Mouse (Mus musculus) heart, adult 18-20 months (tissue): ENCODE data around the gene Dcp1a. TPM values are rescaled to one million over a fixed set of nuclear protein-coding genes. Genes with fewer than 3 reads are reported as not detected.
A peak's percentile ranks its signal among the peaks of the same experiment; 100 is the strongest.
"Not testable (repeated sequence)": the region's sequence is repeated elsewhere in the genome, so short reads cannot be mapped to it uniquely, and the experiment has no call there.

Experiments used
- DNase-seq, 2 experiments: peaks; one replicate each; pipeline ENCODE4 v3.0.0; 2021 to 2022; ENCODE audit warnings: mixed read lengths in 1 of 2
- total RNA-seq, 2 experiments: library from RNA; stranded (reverse); gene quantifications; 2 replicates each; pipeline ENCODE4 v1.2.3; 2021

Dcp1a gene
- total RNA-seq, 2 experiments from 2014 or later = 8.9 to 11.6 TPM

DNA sequence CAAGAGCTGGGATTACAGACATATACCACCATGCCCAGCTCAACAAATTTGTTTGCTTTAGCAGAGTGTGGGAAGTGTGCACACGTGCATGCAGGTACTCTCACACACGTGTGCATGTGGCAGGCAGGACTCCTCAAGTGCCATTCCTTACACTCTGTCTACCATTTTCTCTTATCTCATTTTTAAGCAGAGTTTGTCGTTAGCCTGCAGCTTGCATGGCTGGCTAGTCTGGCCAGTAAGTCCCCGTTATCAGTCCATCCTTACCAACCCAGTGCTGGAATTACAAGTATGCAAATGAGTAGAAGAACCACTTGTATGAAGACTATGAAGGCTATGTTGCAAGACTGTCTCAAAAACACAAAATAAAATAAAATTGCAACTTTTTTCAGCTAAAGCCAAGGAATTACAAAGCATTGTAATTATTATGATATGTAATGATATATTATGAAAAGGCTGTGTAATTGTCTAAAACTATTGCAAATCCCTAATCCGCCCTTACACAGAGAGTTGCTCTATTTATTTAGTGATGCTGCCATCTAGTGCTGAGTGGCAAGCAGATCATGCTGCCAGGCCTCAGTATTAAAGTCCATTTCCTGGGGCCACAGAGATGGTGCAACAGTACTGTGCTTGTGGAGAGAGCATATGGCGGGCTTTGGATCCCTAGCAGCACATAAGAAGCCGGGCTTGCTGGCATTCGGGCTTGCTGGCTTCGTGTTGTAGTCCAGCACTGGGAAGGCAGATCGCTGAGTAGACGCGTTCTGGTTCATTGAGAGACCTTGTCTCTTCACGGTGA lies 36.8 kb downstream of the Dcp1a start:
- DNase-seq = peak in 1 of 2 experiments; percentile 15

DNA sequence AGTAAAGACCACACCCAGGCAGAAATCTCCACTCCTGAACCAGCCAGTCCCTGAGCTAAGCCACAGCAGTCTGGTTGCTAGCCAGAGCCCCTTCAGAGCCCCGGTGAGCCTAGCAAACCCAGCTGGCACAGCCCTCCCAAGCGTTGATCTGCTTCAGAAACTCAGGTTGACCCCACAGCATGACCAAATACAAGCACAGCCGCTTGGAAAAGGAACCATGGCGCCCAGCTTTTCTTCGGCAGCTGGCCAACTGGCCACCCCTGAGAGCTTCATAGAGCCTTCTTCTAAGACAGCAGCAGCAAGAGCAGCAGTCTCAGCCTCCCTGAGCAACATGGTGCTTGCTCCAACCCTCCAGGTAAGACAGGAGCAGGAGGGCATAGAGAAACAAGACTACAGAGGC lies 40.0 kb downstream of the Dcp1a start:
- no peak for DNase-seq

DNA sequence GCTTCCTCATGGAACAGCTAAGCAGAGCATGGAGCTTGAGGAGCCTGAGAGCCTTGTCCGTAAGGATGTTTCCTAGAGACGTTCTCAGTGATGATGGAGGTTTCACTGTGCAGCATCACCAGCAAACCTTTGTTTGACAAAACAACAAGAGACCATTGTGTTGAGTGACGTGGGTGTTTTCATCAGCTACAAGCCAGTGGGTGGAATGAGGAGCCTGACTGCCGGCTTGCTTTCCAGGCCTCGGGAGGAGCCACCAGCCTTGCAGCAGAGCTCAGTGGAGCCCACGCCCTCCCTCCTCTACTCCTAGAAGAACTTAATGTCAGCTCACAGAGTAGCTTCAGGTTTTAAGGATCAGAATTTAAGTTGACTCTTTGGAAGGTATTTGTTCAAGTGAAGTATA lies 44.0 kb downstream of the Dcp1a start:
- DNase-seq = no peak

DNA sequence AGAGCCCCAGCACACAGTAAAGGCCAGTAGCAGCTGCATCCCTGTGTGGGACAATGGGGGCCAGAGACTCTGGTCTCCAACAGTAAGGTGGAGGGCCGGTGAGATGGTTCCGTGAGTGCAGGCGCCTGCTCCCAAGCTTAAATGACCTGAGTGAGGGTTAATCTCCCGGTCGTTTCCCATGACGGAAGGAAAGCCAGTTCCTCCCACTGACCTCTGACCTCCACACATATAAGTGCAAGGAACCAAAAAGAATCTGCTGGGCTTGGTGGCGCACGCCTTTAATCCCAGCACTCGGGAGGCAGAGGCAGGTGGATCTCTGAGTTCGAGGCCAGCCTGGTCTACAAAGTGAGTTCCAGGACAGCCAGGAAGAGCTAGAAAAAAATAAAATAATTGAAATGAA lies 49.1 kb downstream of the Dcp1a start:
- DNase-seq = no peak

DNA sequence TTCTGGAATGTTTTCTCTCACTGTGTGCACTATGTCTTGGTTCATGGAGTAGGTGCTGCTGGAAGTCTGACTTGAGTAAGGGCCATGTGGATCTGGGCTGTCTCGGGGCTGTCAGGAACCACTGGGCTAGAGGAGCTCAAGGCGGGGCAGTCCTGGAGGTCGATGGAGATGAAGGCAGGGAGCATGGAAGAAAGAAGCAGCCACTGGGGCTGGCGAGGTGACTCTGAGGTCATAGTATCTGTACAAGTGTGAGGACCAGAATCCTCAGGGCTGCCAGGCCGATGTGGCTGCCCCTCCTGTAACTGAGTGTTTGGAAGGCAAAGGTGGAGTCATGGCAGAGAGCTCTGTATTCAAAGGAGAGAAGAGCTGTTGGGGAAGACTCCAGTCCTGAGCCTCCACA lies 49.6 kb downstream of the Dcp1a start:
- DNase-seq = no peak

DNA sequence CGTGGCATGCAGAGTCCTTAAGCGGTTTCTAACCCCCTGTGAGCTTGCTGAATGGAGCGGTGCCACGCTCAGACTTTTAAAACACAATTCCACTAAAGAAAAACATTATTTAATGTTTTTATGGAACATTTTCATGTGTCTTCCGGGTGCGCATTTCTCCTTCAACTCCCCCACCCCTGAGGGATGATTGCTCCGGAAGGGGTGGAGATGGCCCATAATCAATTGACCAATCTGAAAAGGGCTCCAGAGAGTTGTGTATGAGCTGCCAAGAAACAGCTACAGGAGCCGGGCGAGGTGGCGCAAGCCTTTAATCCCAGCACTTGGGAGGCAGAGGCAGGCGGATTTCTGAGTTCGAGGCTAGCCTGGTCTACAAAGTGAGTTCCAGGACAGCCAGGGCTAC lies 50.1 kb downstream of the Dcp1a start:
- no peak for DNase-seq

DNA sequence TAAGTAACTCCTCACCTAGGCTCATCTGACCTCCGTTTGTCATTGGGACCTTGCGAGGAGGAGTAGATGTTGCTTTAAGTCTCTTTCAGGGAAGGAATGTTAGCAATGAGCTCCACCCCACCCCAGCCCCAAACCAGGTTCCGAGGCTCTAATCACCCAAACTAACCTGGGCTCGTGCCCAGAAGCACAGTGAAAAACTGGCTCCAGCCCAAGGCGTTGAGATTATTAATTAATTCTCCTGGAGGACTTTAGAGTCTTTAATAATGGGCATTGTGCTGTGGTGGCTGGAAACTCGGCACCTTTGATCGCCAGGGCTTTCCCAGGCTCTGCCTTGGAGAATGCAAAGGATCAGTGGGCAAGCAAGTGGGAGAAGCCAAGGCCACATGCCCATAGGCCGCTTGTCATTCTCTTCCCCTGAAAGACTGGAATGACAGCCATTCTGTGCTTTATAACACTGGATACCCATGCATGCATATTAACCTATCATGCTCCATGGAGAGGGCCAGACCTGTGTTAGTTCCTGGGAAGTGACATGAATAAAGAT lies 51.5 kb downstream of the Dcp1a start:
- DNase-seq = peak in 1 of 2 experiments; percentile 15

DNA sequence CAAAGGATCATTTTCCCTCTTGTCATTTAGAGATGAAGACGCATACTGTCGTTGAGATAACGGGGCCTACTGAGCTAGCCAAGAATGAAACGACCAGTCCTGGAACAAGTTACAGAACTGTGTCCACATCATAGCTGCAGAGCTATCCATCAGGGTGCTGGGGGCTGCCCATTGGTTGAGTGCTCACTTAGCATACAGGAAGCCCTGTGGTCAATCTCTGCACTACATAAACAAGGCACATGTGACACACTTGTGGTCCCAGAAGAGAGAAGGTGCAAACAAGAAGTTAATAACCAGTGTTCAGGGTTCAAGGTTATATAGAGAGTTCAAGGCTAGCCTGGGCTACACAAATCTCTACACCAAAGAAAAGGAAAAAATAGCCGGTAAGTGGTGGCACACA lies 52.1 kb downstream of the Dcp1a start:
- no peak for DNase-seq

DNA sequence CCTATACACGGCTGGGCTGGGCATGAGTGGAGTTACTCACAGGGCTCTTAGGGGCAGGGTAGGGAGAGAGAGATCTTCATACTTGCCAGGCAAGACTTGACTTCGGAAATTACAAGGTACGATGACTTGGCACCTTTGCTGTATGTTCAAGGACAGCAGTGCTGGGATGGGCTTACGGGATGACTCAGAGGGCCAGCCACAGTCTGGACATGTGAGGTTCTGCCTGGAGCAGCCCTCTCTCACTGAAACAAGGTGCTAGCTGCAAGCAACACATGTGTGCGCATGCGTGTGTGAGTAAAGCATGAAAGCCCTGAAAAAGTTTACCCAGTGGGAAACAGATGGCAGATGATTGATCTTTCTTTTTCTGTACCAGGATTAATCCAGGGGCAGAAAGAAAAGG lies 52.6 kb downstream of the Dcp1a start:
- no peak for DNase-seq

DNA sequence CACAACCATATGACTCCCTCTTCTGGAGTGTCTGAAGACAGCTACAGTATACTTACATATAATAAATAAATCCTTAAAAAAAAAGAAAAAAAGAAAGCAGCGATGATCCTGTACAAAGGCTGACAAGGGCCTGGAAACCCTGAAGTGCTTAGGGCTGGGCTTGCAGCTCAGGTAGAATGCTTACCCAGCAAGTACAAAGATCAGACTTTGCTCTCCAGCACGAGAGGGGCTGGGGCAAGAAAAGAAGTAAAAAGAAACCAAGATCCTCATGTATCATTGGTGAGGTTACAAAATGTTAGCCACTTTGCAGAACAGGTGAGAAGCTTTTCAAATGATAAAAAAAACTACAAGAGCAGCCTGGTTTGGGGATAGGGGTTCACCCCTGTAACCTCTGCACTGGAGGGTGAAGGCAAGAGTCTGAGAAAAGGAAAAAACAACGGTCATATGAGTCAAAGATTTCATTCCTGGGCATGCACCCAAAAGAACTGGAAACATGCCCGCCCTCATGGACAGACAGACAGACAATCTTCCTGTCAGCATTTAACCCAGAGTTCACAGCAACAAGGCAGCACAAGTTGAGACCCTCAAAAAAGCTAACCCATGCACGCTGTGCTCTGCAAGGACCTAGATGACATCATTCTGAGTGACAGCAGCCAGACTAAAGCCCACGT lies 54.6 kb downstream of the Dcp1a start:
- no peak for DNase-seq

DNA sequence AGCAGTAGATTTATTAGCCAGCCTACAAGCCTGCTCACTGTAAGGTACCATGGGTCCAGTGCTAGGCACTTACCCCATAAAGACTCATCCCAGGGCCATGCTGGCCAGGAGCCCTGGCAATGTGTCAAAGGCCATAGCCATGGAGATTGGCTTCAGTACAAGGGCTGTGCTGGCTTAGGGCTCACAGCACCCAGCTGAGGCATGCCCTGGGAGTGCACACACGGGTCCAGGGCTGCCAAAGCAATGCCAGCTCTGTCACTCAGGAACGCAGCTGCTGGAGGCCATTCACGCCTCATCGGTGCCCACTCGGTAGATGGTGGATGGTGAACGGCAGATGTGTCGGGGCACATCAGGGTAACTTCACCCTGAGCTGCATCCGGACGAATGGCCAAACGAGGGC lies 62.2 kb downstream of the Dcp1a start:
- peak; percentile 81 to 87 for DNase-seq

DNA sequence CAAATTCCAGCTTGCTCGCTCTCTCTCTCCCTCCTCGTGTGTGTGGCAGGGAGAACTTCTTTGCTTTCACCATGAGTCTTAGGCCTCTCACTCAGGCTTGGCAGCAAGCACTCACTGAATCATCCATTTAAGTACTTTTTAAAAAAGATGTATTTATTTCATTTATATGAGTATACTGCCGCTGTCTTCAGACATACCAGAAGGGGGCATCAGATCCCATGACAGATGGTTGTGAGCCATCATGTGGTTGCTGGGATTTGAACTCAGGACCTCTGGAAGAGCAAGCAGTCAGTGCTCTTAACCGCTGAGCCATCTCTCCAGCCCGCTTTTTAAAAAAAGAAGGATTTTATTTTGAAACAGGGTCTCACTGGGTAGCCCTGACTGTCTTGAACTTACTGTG lies 64.0 kb downstream of the Dcp1a start:
- not testable (repeated sequence) for DNase-seq

DNA sequence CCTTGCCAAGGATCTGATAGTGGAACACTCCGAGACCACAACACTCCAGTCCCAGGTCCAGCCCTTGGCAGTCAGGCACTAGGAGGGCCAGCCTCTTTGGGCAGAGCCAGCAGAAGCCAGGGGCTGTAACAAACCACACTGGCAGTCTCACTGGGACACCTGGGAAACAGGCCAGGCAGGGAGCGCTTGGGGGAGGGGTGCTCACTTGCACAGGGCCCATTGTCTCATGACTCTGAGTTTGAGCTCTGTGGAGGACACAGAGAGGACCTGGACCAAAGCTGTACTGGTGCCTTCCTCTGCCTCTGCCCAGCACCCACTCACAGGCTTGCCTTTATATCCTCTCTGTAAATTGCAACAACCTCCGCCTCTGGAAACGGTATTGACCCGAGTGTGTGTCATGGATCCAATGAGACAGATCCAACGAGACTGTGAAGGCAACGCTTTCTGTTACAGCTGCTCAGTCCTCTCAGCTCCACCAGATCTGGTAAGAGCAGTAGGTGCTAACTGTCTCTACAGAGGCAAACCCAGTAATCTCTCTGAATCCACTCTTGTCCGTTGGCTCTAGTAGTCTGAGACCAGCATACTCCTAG lies 68.9 kb downstream of the Dcp1a start, which contains the start of gene Tkt:
Gene Tkt, plus strand, starts transcription at position 229 of the 590 bp plus-strand sequence.
- peak; percentile 88 to 90 for DNase-seq

DNA sequence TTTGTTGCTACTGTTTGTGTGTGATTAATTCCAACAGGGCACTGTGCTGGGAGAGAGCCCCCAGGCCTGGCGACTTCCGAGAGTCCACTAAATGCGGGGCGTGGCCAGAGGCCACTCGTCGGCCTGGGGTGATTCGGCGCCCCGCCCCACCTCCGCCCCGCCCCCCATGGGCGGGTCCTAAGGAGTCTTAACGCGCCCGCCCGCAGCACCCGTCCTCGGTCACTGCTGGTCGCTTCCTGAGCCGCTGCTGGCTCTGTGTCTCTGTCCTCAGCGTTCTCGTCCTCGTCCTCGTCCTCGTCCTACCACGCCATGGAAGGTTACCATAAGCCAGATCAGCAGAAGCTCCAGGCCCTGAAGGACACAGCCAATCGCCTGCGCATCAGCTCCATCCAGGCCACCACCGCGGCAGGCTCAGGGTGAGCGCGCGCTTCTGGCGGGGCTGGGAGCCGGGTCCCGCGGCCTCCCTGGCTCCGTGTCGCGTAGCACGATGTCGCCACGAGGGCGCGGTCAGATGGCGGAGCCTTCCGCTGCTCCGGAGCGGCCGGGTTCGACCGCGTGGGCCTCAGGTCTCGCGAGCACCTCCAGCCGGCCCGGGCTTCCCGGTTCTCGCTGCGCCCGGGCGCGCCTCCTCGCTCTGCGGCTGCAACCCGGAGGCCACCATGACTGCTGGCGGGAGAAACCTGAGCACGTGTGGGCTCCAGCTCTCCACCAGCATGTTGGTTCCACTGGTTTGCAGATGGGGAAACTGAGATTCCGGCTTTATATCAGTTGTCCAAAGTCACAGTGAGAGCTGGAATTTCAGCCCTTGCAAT lies 69.8 kb downstream of the Dcp1a start:
- peak; percentile 96 to 99 for DNase-seq

DNA sequence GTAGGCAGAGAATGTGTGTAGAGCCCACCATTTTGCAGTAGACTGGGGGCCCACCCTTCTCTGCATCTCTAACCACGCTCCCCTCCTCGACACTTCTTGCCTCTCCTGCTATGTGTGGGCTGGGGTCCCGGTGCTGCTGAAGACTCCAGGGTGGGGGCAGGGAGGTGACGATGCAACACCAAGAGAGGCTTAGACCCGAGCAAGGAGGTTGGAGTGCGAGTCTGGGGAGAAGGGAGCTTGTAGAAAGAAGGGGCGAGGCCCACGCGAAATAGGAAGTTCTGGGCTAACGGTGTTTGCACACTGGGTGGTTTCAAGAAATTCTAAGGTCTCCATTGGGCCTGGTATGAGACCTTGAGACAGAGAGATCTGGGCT lies 70.4 kb downstream of the Dcp1a start:
- DNase-seq = peak in 1 of 2 experiments; percentile 23

DNA sequence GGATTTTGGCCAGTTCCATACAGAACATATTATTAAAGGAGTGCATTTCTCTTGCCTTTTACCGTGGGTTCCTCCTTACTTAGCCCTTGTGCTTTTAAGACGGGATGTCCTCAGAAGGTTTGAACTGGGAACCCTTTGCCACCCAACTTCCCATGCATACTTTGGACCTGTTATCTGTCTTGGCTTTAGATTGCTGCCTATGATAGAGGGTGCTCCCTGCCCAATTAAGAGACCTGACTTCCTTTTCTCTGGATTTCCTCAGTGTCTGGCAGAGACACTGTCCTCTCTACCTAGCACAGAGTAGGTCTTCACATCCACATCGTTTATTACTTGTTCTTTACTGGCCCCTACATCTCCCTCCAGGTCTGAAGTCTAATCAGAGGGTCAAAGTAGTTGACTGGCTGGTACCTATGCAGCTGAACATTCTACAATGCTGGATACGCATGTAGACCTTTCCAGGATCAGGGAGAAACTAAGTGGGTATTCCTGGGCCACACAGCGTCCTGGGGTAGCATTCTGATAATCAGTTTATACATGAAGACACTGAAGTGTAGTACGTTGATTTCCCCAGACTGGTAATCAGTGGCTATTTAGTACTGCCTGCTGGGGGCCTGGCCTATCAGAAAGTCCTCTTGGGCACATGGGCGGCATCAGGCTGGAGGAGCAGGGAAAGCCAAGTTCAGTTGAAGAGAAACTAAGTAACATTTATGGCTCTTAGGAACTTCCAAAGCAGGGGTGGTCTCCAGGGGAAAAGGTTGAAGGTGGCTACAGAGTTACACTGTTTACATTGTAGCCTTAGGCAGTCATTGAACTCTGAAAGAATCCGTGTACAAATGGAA lies 71.1 kb downstream of the Dcp1a start:
- DNase-seq = no peak

DNA sequence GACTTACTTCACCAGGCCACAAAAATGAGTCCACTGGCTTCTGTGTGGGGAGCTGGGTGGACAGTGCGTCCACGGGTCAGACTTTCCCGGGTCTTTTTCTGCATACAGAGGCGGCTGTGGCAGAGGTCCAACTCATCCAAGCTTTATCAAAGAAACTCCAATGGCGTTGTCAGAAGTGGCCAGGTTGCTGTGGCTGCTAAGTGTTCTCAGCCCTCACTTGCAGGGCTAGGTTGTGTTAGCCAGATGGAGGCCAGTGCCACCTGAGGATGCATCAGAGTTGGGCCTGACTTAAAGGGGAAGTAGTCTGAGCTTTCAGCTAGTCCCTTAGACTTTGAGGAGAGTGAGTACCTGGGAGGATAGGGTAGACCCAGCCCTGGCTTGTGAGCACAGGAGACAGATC lies 72.2 kb downstream of the Dcp1a start:
- DNase-seq = peak in 1 of 2 experiments; percentile 29

DNA sequence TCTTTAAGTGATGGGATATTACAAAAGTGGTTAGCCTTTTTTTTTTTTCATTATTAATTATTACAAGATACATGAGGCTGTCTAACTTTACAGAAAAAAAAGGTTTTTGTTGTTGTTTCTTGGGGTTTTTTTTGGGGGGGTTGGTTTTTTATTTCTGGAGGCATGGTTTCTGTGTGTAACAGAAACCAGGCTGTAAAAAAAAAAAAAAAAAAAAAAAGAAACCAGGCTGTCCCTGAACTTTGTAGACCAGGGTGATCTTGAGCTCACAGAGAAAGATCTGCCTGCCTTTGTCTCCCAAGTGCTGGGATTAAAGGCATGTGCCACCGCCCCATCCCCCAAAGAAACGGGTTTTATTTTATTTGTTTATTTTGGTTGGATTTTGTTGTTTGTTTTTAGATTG lies 72.6 kb downstream of the Dcp1a start:
- DNase-seq = no peak

DNA sequence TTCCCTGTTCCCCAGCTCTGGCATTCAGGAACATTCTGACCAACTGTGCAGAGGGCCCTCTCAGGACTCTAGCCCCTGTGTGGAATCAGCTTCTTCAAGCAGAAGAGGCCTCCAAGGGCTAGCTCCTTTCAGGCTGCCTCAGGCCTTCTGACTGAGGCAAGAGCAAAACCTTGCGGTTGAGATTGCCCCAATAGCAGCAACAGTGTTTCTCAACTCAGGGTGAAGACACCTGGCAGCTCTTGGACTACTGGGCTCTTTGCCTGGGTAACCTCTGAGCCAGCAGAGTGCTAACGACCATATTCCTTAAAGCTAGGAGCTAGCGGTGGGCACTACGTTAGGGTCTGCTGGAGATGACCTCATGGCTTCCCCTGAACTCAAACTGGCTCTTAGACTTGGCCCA lies 73.8 kb downstream of the Dcp1a start:
- DNase-seq = peak in 1 of 2 experiments; percentile 26

DNA sequence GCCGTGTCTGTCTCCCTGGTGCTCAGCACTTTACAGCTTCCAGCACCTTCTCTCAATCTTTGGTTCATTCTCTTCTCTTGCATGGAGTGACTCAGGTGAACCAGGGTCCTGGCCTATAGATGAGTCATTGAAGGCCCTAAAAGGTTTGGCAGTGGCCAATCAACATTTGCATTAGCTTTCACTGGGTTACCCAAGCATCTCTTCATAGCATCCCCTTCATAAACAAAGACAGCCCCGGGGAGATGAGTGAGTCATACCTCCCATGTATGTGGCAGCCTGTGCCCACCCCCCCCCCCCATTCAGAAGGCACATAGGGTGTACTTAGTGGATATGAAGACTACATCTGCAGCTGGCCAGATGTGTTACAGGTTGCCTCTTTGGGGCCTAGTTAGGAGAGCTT lies 77.3 kb downstream of the Dcp1a start:
- DNase-seq = no peak

DNA sequence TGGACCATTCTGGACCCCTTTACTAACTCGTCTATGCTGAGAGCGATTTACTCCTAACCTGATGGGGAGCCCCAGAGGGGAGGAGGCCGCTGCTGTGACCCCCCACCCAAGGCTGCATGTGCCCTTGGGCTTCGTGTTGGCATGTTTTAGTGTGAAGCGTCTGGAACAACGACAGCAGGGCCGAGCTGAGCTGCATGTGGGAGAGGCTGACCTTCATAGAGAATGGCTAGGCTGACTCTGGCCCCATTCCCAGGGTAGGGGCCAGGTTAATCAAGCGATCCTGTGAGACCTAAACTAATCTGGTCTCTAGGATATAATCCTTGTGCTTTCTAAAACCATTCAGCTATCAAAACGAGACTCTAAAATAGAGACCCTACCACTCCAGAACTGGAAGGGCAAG lies 78.4 kb downstream of the Dcp1a start:
- no peak for DNase-seq
